Mouse (Mus musculus): ENCODE data around the gene Lefty2. TPM values are rescaled to one million over a fixed set of nuclear protein-coding genes. Genes with fewer than 3 reads are reported as not detected.

Lefty2 gene
- polyA plus RNA-seq, 1 experiment, result 124 TPM

DNA sequence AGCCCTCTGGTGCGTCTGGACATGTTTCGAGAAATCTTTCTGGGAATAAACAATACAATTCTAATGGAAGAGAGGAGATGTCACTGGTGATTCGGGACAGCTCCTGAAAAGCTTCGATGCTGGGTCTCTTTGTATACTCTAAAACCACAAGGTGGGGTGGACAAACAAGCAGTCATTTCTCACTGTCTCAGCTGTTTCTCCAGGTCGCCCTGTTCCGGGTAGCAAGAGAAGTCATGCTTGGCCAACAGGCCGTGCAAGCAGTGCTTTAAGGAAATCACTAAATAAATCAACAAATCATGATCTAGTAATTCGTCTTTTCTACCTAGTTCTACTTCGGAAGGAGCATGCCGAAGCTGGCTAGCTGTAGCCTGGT, 10.7 kb downstream of the Lefty2 start:
- no peaks in the 10 kb centered on the region for H3K27me3 ChIP-seq (ENCODE audit: control insufficient read depth, insufficient read depth, low read length, poor library complexity, severe bottlenecking)
- H3K4me3 ChIP-seq (ENCODE audit: low read depth, low read length), result peak overlapping the region; percentile 70
- peak overlapping the region; percentile 69 for H3K9ac ChIP-seq (ENCODE audit: low read depth, poor library complexity, severe bottlenecking)
- H3K36me3 ChIP-seq (ENCODE audit: control insufficient read depth, insufficient read depth, low read length, poor library complexity, severe bottlenecking), result peaks cover 22% of the 10 kb centered on the region
- H3K9me3 ChIP-seq (replicated peaks; ENCODE audit: control insufficient read depth, insufficient read depth, low read length, poor library complexity, severe bottlenecking), result no peaks in the 10 kb centered on the region
- H3K4me1 ChIP-seq (ENCODE audit: control insufficient read depth, insufficient read depth, low read length), result peaks cover 4% of the 10 kb centered on the region
- peak overlapping the region; percentile 89 for H3K27ac ChIP-seq (ENCODE audit: insufficient read depth, low read length)
- no peak for TF ChIP-seq POLR2A (IDR thresholded peaks at IDR 0.05; ENCODE audit: insufficient read depth, low read length)
- no peak for TF ChIP-seq CTCF (IDR thresholded peaks at IDR 0.05; ENCODE audit: low read depth, low read length)
- no peak for TF ChIP-seq EP300 (IDR thresholded peaks at IDR 0.05; ENCODE audit: insufficient read depth, low read depth, low read length)

DNA sequence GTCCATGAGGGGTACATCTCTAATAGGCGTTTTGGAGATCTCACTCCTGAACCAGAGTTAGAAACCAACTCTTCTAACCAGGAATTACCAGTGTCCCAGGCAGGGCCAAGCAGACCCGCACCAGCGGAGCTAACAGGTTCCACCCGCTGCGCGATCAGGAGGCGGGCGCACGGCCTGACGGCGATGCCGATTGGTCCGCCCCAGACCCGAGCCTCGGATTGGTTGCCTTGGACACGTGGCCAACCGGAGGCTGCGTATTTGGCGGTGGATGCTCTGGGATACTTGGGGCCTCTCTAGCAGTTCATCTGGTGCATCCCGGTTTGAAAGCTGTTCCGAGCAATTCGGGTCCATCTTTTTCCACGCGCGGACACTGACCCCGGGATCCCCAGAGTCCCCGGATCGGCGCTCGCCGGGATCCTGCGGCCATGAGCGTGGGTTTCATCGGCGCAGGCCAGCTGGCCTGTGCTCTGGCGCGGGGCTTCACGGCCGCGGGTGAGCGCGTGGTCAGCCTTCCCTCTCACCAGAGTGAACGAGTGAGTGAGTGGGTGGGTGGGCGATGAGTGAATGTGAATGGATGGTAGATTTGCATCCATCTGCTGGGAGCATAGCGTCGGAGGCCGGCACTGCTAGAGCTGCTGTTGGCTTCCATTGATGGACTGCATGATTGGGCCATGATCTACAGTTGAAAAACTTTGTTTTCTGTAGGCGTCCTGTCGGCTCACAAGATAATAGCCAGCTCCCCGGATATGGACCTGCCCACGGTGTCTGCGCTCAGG, 11.3 kb downstream of the Lefty2 start, which contains the start of gene Pycr2:
TSS of gene Pycr2 (plus strand) at position 255 of the 776 bp plus-strand sequence.
- peak within 1 kb of the TSS; percentile 85 for H3K9ac ChIP-seq (ENCODE audit: low read depth, poor library complexity, severe bottlenecking)
- H3K4me3 ChIP-seq (ENCODE audit: low read depth, low read length), result peak within 1 kb of the TSS; percentile 96
- H3K27ac ChIP-seq (ENCODE audit: insufficient read depth, low read length), result peak within 1 kb of the TSS; percentile 89
- no peaks in the 10 kb centered on the region for H3K9me3 ChIP-seq (replicated peaks; ENCODE audit: control insufficient read depth, insufficient read depth, low read length, poor library complexity, severe bottlenecking)
- no peaks in the 10 kb centered on the region for H3K27me3 ChIP-seq (ENCODE audit: control insufficient read depth, insufficient read depth, low read length, poor library complexity, severe bottlenecking)
- H3K4me1 ChIP-seq (ENCODE audit: control insufficient read depth, insufficient read depth, low read length), result peaks cover 4% of the 10 kb centered on the region
- H3K36me3 ChIP-seq (ENCODE audit: control insufficient read depth, insufficient read depth, low read length, poor library complexity, severe bottlenecking), result peaks cover 22% of the 10 kb centered on the region
- TF ChIP-seq POLR2A (IDR thresholded peaks at IDR 0.05; ENCODE audit: insufficient read depth, low read length) (peak; percentile 28), EP300 (IDR thresholded peaks at IDR 0.05; ENCODE audit: insufficient read depth, low read depth, low read length) (no peak)

DNA sequence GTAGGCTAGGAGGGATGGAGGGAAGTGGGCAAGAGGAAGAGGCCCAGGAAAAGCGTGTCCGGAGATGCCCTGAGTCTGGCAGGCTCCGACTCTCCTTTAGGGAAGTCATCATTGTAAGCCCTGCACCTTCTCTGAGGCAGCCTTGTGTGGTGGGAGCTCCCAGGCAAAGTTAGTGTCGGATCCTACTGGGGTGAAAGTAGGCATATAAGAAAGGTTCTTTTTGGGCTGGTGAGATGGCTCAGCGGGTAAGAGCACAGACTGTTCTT, 11.8 kb downstream of the Lefty2 start:
- Histone ChIP-seq H3K36me3 (ENCODE audit: control insufficient read depth, insufficient read depth, low read length, poor library complexity, severe bottlenecking) (peaks cover 22% of the 10 kb centered on the region), H3K4me3 (ENCODE audit: low read depth, low read length) (peak overlapping the region; percentile 96), H3K9me3 (replicated peaks; ENCODE audit: control insufficient read depth, insufficient read depth, low read length, poor library complexity, severe bottlenecking) (no peaks in the 10 kb centered on the region), H3K4me1 (ENCODE audit: control insufficient read depth, insufficient read depth, low read length) (peaks cover 4% of the 10 kb centered on the region), H3K27ac (ENCODE audit: insufficient read depth, low read length) (peak overlapping the region; percentile 17; the same call in 1 of the 2 replicates), H3K27me3 (ENCODE audit: control insufficient read depth, insufficient read depth, low read length, poor library complexity, severe bottlenecking) (no peaks in the 10 kb centered on the region), H3K9ac (ENCODE audit: low read depth, poor library complexity, severe bottlenecking) (peak overlapping the region; percentile 85)
- no peak for TF ChIP-seq POLR2A (IDR thresholded peaks at IDR 0.05; ENCODE audit: insufficient read depth, low read length)
- TF ChIP-seq EP300 (IDR thresholded peaks at IDR 0.05; ENCODE audit: insufficient read depth, low read depth, low read length), result no peak
- no peak for TF ChIP-seq CTCF (IDR thresholded peaks at IDR 0.05; ENCODE audit: low read depth, low read length)

DNA sequence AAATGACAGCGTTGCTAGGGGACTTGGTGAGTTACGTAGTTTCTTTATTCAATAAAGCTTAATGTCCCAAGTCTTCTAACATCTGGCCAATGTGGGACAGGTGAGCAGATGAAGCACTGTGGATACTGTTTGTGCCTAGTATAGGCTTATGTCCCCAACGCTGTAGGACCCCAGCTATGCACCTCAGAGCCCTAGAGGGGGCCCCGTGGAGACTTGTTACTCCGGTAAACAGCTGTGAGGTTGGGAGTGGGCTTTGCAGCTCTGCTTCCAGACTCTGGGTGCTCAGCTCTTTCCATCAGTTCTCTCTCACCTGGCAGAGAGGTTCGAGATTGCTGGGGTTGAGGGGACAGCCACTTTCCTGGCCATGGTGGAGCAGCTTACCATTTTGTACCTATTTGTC, 12.4 kb downstream of the Lefty2 start:
- no peaks in the 10 kb centered on the region for H3K9me3 ChIP-seq (replicated peaks; ENCODE audit: control insufficient read depth, insufficient read depth, low read length, poor library complexity, severe bottlenecking)
- TF ChIP-seq CTCF (IDR thresholded peaks at IDR 0.05; ENCODE audit: low read depth, low read length) (no peak), POLR2A (IDR thresholded peaks at IDR 0.05; ENCODE audit: insufficient read depth, low read length) (no peak), EP300 (IDR thresholded peaks at IDR 0.05; ENCODE audit: insufficient read depth, low read depth, low read length) (no peak)
- peak overlapping the region; percentile 85 for H3K9ac ChIP-seq (ENCODE audit: low read depth, poor library complexity, severe bottlenecking)
- H3K4me3 ChIP-seq (ENCODE audit: low read depth, low read length), result peak overlapping the region; percentile 37
- H3K4me1 ChIP-seq (ENCODE audit: control insufficient read depth, insufficient read depth, low read length), result peaks cover 4% of the 10 kb centered on the region
- peaks cover 22% of the 10 kb centered on the region for H3K36me3 ChIP-seq (ENCODE audit: control insufficient read depth, insufficient read depth, low read length, poor library complexity, severe bottlenecking)
- no peak overlapping the region for H3K27ac ChIP-seq (ENCODE audit: insufficient read depth, low read length)
- no peaks in the 10 kb centered on the region for H3K27me3 ChIP-seq (ENCODE audit: control insufficient read depth, insufficient read depth, low read length, poor library complexity, severe bottlenecking)

DNA sequence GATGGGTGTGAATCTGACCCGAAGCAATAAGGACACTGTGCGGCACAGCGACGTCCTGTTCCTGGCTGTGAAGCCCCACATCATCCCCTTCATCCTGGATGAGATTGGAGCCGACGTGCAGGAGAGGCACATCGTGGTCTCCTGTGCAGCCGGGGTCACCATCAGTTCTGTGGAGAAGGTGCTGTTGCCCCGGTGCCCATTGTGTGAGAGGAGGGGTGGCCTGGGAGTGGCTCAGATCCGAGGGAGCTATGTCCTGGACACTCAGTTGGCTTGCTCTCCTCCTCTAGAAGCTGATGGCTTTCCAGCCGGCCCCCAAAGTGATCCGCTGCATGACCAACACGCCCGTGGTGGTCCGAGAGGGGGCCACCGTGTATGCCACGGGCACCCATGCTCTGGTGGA, 13.0 kb downstream of the Lefty2 start:
- peak overlapping the region; percentile 37 for H3K4me3 ChIP-seq (ENCODE audit: low read depth, low read length)
- H3K9ac ChIP-seq (ENCODE audit: low read depth, poor library complexity, severe bottlenecking), result peak overlapping the region; percentile 85; the same call in 1 of the 2 replicates
- H3K27me3 ChIP-seq (ENCODE audit: control insufficient read depth, insufficient read depth, low read length, poor library complexity, severe bottlenecking), result no peaks in the 10 kb centered on the region
- TF ChIP-seq EP300 (IDR thresholded peaks at IDR 0.05; ENCODE audit: insufficient read depth, low read depth, low read length), result no peak
- TF ChIP-seq CTCF (IDR thresholded peaks at IDR 0.05; ENCODE audit: low read depth, low read length), result no peak
- no peak for TF ChIP-seq POLR2A (IDR thresholded peaks at IDR 0.05; ENCODE audit: insufficient read depth, low read length)
- peaks cover 22% of the 10 kb centered on the region for H3K36me3 ChIP-seq (ENCODE audit: control insufficient read depth, insufficient read depth, low read length, poor library complexity, severe bottlenecking)
- peaks cover 4% of the 10 kb centered on the region for H3K4me1 ChIP-seq (ENCODE audit: control insufficient read depth, insufficient read depth, low read length)
- H3K9me3 ChIP-seq (replicated peaks; ENCODE audit: control insufficient read depth, insufficient read depth, low read length, poor library complexity, severe bottlenecking), result no peaks in the 10 kb centered on the region
- no peak overlapping the region for H3K27ac ChIP-seq (ENCODE audit: insufficient read depth, low read length)

DNA sequence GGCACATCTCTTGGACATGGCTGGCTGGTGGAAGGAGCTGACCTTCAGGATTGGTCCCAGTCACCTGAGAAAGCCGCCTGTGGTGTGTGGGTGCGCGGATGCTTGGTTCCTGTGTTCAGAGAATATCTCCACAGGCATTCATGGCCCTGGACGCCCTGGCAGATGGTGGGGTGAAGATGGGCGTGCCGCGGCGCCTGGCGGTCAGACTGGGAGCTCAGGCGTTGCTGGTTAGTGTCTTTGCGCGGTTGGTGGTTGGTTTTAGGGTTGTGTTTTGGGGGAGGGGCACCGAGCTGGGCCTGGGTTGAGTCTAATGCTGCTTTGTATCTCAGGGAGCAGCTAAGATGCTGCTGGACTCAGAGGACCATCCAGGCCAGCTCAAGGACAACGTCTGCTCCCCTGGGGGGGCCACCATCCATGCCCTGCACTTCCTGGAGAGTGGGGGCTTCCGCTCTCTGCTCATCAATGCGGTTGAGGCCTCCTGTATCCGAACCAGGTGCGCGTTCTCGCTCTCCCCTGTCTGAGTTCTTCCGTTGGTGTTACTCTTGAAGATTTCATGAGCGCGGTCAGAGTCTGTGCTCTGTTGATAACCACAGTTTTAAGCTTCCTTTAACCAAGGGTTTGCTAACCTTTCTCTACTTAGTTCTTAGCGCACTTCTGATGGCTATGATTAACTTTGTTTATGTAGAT, 13.7 kb downstream of the Lefty2 start:
- TF ChIP-seq EP300 (IDR thresholded peaks at IDR 0.05; ENCODE audit: insufficient read depth, low read depth, low read length), result no peak
- TF ChIP-seq POLR2A (IDR thresholded peaks at IDR 0.05; ENCODE audit: insufficient read depth, low read length), result no peak
- TF ChIP-seq CTCF (IDR thresholded peaks at IDR 0.05; ENCODE audit: low read depth, low read length), result no peak
- H3K9me3 ChIP-seq (replicated peaks; ENCODE audit: control insufficient read depth, insufficient read depth, low read length, poor library complexity, severe bottlenecking), result no peaks in the 10 kb centered on the region
- H3K27ac ChIP-seq (ENCODE audit: insufficient read depth, low read length), result no peak overlapping the region
- no peaks in the 10 kb centered on the region for H3K27me3 ChIP-seq (ENCODE audit: control insufficient read depth, insufficient read depth, low read length, poor library complexity, severe bottlenecking)
- H3K4me3 ChIP-seq (ENCODE audit: low read depth, low read length), result peak overlapping the region; percentile 37
- H3K36me3 ChIP-seq (ENCODE audit: control insufficient read depth, insufficient read depth, low read length, poor library complexity, severe bottlenecking), result peaks cover 22% of the 10 kb centered on the region
- H3K4me1 ChIP-seq (ENCODE audit: control insufficient read depth, insufficient read depth, low read length), result peaks cover 4% of the 10 kb centered on the region
- H3K9ac ChIP-seq (ENCODE audit: low read depth, poor library complexity, severe bottlenecking), result peak overlapping the region; percentile 13; the same call in 1 of the 2 replicates

All from ES-Bruce4 (cell line).